Mouse (Mus musculus) lung, postnatal 4 days (tissue): ENCODE results near the gene Gpatch8.
A peak's percentile ranks its signal among the peaks of the same experiment; 100 is the strongest.

ENCODE experiments used
- DNase-seq, 2 experiments: peaks; one replicate each; pipeline ENCODE4 v3.0.0; 2021

Gpatch8 gene

DNA sequence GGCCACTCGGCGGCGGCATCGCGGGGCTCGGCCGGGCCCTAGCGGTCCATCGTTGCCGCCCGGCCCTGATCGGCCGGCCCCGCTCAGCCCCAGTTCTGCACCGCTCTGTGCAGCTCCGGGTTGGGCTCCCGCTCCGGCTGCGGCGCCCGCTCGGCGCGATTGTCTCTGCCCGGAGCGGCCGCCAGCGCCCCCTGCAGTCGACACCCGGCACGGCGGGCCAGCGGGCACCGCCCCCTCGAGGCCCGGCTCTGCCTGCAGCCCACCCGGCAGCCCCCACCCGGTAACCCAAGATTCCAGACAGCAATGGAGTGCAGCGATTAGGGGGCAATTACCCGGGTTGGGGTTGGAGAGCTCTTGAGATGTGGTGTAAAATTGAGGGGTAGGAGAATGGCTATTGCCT lies 108.7 kb downstream of the Gpatch8 start, which contains the start of gene Fam171a2:
Fam171a2 (minus strand) TSS at position 186 of the 400 bp plus-strand sequence.
- peak; percentile 88 to 89 for DNase-seq

DNA sequence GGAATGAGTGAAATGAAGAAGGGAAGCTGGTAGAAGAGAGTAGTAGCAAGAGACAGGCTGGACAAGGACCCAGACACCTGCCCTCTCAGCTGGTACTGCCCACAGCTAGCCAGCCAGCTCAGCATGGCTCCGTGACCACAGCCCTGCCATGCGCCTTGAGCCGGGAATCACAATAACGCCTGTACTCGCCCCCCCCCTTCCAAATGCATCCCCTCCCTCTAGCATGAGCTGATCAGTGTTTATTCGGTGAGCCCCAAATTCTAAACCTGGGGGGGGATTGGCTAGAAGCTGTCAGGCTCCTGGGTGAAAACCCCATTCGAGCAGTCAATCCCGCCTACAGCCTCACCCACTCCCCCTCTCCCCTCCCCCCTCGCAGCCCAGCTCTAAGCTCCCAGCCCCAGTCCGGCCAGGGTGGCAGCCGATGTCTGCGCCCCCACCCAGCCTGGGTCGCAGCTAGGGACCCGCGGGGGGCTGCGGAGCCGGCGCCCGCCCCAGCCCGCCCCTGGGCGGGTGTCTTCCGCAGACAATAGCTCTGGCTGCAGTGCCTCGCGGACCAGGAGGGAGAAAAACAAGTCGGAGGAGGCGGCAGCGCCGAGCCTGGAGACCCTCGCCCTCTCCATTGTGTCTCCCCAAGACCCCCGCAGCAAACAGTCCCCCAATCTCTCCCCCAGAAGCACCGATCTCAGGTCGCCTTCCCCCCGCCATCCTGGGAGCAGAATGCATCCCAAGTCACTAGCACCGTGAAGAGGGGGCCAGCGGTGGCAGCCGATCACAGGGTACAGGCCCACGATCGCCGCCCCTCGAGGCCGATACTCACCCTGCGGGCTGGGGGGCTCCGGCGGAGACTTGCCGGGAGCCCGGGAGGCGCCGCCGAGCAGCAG lies 109.4 kb downstream of the Gpatch8 start:
- DNase-seq = peak; percentile 49 to 61

DNA sequence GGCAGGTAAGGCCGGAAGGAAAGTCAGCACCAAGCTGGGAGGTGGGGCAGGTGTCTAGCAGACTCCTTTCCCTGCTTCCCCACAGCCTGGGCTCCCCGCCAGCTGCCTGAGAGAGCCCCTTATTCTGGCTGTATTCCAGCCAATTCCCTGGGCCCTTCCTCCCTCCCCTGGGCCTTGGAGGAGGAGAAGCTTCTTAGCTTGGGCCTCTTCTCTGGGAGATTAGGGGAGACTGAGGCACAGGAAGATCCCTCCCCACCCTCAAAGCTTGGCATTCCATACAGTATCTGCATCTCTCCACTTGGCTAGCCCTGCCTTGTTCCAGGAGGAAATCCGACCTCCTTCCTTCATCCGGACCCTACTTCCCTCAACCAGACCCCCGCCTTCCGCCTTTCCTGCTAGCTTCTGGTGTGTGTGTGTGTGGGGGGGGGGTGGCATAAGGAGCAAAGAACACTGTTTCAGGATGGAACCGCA lies 110.3 kb downstream of the Gpatch8 start:
- peak; percentile 75 to 87 for DNase-seq

DNA sequence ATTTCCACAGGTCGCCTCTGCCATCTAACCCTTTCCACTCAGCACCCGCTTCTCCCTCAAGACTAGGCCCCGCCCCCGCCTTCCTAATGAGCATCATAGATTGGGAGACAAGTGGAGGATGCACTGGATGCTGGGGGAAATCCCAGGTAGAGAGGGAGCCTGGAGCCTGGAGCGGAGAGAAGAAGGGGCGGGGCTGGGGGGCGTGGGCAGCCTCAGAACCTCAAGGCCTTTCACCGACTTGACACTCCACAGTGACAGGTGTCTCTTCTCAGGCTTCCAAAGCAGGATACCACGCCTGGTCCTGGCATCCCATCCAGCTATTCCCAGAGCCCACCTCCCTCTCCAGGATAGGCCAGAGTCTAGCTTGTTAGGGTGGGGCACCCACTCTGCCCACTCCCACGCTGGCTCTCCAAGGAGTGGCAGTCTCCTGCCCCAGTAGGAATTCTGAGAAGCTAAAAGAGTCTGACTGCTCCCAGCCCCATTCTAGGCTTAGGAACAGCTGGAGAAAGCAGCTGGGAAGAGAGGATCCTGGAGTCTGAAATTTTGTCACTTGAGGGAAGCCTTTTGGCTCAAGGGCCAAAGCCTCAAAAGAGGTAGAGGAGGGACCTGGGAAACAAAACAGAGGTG lies 110.8 kb downstream of the Gpatch8 start:
- DNase-seq = peak; percentile 64 to 87

DNA sequence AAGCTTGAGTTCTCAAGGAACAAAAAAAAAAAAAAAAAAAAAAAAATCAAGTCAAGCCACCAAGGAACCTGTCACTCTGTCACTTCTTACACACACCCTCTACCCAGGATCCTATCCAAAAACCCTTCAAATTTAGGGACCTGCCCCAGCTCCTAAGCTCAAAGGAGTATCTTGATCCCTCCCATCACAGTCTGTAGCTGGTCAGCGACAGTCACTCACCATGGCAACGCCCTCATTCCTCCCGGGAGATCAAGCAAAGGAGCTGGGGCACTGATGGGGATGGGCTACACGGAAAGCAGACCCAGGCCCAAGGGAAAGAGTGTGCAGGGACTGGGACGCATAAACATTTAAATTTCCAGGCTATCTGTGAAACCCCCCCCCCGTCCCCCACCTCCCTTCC lies 111.4 kb downstream of the Gpatch8 start:
- no peak for DNase-seq

- no peak for DNase-seq
Observed at GRCm38 (mm10) chr11:102444321-102444720, 111.9 kb downstream of the Gpatch8 start.

DNA sequence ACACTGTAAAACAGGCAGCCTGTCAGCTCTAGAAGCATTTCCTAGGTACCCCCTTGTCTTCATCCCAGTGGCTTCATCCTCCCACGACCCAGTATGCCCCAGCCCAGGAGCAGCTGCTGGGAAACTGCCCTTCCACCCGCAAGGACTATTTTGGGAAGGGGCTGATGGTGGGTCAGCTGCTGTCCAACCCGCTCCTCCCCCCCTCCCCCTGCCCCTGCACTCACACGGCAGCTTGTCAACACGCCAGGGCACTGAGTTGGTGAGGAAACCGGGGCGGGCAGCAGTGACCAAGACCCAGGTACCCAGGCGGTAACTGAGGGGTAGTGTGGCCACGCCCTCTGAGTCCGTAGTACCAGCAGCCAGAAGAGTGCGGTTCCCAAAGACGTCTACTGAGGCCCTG lies 112.5 kb downstream of the Gpatch8 start:
- peak in 1 of 2 experiments; percentile 22 for DNase-seq

DNA sequence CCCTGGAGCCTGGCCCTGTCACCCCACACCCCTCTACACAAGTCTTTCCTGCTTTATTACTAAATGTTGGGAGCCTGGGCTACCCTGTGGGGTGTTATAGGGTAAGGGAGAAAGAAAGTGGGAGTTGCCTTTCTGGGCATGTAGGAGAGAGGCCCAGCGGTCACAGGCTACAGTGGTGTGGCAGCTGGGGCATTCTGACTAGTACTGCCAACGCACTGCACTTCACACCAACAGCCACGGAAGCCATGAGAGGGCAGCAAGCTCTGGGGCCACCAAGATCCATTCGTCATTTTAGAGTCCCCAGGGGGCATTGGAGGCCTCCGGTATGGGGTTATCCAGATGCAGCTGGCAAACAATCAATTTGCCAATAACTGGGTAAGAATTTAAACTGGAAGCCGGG lies 114.1 kb downstream of the Gpatch8 start:
- no peak for DNase-seq

DNA sequence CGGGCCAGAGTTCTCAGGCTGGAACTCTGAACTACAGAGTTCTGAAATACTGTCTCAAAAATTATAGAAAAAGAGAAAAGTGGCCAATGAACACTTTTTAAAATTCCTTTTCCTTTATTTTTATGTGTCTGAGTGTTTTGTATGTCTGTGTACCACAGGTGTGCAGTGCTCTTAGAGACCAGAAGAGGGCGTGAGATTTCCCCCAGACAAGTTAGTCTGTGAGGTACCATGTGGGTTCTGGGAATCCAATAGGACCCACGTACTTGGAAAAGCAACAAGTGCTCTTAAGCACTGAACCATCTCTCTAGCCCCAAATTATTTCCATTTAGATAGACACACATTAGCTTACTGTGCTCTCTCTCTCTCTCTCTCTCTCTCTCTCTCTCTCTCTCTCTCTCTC lies 114.8 kb downstream of the Gpatch8 start:
- DNase-seq = no peak

DNA sequence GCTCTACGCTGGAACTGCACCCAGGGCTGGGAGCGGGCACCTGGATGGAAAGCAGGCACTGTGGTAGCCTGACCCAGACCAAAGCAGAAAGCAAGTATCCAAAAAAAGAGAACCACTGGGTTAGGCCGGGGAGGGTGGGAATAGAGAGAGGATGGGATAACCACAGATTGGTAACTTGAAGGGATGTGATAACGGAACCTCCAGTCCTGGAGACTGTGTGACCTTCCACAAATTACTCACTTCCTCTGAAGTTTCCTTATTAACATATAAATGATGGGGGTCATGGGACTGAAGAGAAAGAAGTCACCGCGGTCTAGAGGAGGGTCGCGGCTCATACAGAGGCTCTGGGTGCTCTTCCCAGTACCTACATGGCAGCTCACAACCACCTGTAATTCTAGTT lies 115.9 kb downstream of the Gpatch8 start:
- DNase-seq = no peak

GRCm38 (mm10) chr11:102439093-102440082 lies 116.8 kb downstream of the Gpatch8 start:
- DNase-seq = peak in 1 of 2 experiments; percentile 23

DNA sequence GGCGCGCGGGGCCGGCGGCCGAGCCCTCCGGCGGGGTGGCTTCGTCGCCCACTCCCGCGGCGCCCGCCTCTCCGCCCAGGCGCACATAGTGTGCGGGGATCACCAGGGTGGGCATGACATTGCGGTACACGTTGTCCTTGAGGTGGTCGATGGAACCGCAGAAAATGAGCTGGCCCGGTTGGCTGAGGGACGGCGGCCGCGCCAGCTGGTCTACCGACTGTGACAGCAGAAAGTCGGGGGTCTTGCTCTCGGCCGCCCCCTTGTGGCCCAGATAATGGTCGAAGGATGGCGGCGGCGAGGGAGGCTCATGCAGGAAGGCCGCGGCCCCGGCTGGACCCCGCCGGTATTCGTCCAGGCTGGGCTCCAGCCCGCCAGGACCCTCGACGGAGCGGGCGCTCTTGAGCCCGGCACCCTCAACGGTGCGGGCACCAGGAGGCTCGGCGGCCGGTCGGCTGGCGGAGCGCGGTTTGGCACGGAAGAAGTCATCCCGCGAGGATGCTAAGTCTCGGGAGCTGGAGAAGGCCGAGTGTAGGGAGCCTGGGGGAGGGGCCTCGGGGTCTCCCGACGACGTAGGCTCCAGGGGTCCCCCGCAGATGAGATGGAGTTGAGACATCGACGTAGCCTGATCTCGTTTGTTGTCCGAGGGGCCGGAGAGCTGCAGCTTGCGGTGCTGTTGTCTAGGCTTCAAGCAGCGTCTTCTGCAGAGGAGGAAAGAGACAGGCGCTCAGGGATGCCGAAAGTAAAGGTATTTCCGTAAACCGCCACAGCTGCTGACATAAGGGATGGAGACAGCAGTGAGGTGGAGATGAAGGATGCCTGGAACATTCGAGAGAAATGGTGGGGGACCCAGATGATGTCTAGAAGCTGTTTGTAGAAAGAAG lies 117.7 kb downstream of the Gpatch8 start:
- DNase-seq = peak; percentile 87 to 91

DNA sequence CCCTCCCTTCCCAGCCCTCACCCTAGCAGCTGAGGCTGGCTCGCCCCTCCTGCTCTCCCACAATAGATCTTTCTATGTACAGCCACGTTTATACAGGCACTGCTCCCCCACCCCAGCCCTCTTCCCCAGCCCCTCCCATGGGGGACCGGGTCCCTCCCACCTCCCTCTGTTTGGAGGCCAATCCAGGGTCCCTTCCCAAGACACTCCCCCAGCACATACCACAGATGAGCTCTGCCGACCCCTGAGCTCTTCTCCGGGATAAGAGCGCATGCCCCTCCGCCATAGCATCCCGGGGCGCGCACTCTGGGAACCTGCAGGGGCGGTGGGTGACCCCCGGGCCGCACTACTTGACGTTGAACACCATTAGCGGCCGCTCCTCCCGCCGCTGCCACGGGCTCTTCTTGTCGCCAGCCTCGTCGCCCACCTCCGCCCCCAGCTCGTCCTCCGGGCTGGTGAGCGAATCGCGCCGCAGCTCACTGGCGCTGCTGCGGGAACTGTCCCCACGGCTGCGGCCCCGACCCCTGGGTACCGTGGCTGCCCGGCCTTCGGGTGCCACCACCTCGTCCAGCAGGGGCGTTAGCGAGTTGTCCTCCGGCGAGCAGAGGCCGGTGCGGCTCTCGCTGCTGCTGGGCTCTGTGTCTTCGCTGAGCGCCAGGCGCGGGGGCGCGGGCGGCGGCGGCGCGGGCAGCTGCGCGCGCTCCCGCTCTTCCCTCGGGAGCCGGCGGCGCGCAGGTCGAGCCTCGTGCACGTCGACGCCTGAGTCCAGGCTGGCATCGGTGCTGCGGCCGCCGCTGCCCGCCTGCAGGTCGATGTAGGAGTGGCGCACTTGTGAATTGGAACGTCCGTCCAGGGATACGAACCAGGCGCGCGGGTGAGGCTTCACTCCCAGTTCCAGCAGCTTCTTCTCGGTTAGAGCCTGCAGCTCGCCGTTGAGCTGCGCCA lies 118.8 kb downstream of the Gpatch8 start:
- DNase-seq = peak; percentile 75 to 86

DNA sequence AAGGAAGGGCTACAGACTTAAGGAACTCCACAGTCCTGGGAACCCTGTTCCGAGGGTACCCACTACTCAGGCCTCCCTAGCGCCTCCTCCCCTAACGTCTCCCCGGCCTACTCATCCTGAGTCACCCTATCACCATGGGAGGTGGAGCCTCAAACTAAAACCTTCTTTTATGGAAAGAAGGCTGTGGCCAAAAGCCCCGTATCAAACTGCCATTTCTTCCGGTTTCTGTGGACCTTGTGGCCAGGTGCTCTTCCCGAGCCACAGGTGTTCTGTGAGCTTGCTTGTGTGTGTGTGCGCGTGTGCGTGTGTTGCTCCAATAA lies 119.8 kb downstream of the Gpatch8 start:
- no peak for DNase-seq

GRCm38 (mm10) chr11:102435754-102436470 lies 120.3 kb downstream of the Gpatch8 start:
- DNase-seq = peak in 1 of 2 experiments; percentile 27

- DNase-seq = no peak
Observed at GRCm38 (mm10) chr11:102434816-102435705, 121.1 kb downstream of the Gpatch8 start.

DNA sequence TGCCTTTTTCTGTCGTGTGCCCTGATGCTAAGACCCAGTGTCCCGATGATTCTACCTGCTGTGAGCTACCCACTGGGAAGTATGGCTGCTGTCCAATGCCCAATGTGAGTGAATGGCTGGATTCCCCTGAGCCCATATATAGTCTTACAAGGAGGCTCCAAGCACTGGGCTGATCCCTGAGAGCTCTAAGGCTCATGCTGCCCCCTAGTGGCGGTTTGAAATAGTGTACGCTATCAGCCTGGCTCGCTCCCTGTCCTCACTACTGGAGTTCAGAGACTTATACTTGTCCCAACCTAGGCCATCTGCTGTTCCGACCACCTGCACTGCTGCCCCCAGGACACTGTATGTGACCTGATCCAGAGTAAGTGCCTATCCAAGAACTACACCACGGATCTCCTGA lies 121.8 kb downstream of the Gpatch8 start:
- DNase-seq = peak; percentile 82 to 90

GRCm38 (mm10) chr11:102433866-102434265 lies 122.3 kb downstream of the Gpatch8 start:
- DNase-seq = no peak

- no peak for DNase-seq
Observed at GRCm38 (mm10) chr11:102432896-102433295, 123.3 kb downstream of the Gpatch8 start.
